Mouse (Mus musculus): ENCODE data around the gene Zfp949.

GRCm38 (mm10) chr9:88520122-88520848 is 27.5 kb upstream of the Zfp949 start:
- TF ChIP-seq POLR2A (IDR thresholded peaks at IDR 0.05; ENCODE audit: borderline replicate concordance, low read depth, low read length) (no peak), CTCF (IDR thresholded peaks at IDR 0.05; ENCODE audit: low read depth, low read length) (no peak)

Measured in bone marrow macrophage, adult 2 months (primary cell).